Mouse (Mus musculus) olfactory bulb, adult 2 months (tissue): ENCODE results near the gene Ifrd2.

Source experiments
- CTCF ChIP-seq: fragments of 200-500 bp; IDR thresholded peaks from 2 replicates; pipeline ENCODE4 v1.5.1; 2012; ENCODE audit warnings: low read depth, mild to moderate bottlenecking, low read length, moderate library complexity; ENCODE audit not compliant: insufficient read depth
- POLR2A ChIP-seq: fragments of 200-500 bp; IDR thresholded peaks from 2 replicates; pipeline ENCODE4 v1.6.1; 2012; ENCODE audit warnings: mild to moderate bottlenecking, low read depth, low read length, moderate library complexity; ENCODE audit not compliant: insufficient read depth

GRCm38 (mm10) chr9:107581584-107581983 lies 5.9 kb upstream of the Ifrd2 start:
- no peak for TF ChIP-seq POLR2A
- no peak for TF ChIP-seq CTCF
